Mouse (Mus musculus) testis, adult 2 months (tissue): Measurements from ENCODE around the gene Tmem176a.

ENCODE experiments used
- CTCF ChIP-seq: fragments of 200-500 bp; IDR thresholded peaks from 2 replicates; pipeline ENCODE4 v1.5.1; 2012; ENCODE audit warnings: low read depth, mild to moderate bottlenecking, inconsistent platforms, low read length, moderate library complexity; ENCODE audit not compliant: control insufficient read depth, insufficient read depth, insufficient replicate concordance
- POLR2A ChIP-seq: fragments of 200-500 bp; IDR thresholded peaks from 2 replicates; pipeline ENCODE4 v1.6.1; 2012; ENCODE audit warnings: low read depth, mild to moderate bottlenecking, inconsistent platforms, low read length, moderate library complexity; ENCODE audit not compliant: control insufficient read depth

DNA sequence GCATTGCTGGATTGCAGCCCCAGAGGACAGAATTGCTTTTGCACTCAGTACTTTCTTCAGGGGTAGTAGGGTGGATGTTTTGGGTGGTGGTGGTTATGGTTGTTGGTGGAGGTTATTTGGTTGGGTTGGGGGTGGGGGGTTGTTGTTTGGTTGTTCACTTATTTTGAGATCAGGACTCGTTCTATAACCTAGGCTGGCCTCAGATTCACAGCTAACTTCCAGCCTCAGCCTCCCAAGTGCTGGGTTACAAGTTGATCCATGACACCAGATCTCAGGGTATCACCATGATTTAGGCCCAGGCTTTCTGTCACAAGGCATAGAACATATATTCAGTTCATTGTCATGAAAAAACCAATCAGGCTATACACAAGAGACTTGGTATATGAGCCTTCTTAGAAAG, 20.1 kb downstream of the Tmem176a start:
- no peak for TF ChIP-seq CTCF
- TF ChIP-seq POLR2A: no peak
